Mouse (Mus musculus): Measurements from ENCODE around the gene Nodal. TPM values are rescaled to one million over a fixed set of nuclear protein-coding genes. Genes with fewer than 3 reads are reported as not detected.
A peak's percentile ranks its signal among the peaks of the same experiment; 100 is the strongest.

The Nodal gene
- polyA plus RNA-seq (2016; fragmentation: Nextera tagmentation; extraction: Ambion mirVana) = not detected in 2 replicates

- Histone ChIP-seq H3K36me3 (no peaks in the 10 kb centered on the region), H3K4me1 (replicated peaks) (peaks cover 25% of the 10 kb centered on the region), H3K4me2 (peak within 1 kb of the TSS; percentile 83), H3K27me3 (replicated peaks) (peaks cover 65% of the 10 kb centered on the region), H3K9ac (no peak within 1 kb of the TSS), H3K9me3 (replicated peaks) (no peaks in the 10 kb centered on the region; the same call in 1 of the 2 replicates), H3K4me3 (peak within 1 kb of the TSS; percentile 47), H3K27ac (ENCODE audit: poor library complexity, severe bottlenecking) (no peak within 1 kb of the TSS)
- 19% methylated on average over 9 of the region's 10 CpGs for WGBS
- no peak for ATAC-seq (ENCODE audit: insufficient number of reproducible peaks, low FRiP score)
Measured at GRCm38 (mm10) chr10:61417672-61418071, at the start of gene Nodal. Gene Nodal (plus strand): TSS chr10:61417972.

GRCm38 (mm10) chr10:61369755-61370154, 48.0 kb upstream of the Nodal start:
- H3K9me3 ChIP-seq (replicated peaks) = no peaks in the 10 kb centered on the region
- no peak overlapping the region for H3K4me3 ChIP-seq
- no peaks in the 10 kb centered on the region; the same call in 1 of the 2 replicates for H3K36me3 ChIP-seq
- peaks cover 68% of the 10 kb centered on the region for H3K4me1 ChIP-seq (replicated peaks)
- WGBS = 66% methylated on average over 5 of the region's 5 CpGs
- H3K4me2 ChIP-seq = no peak overlapping the region
- no peak for ATAC-seq (ENCODE audit: insufficient number of reproducible peaks, low FRiP score)
- H3K27me3 ChIP-seq (replicated peaks) = no peaks in the 10 kb centered on the region
- peak overlapping the region; percentile 40; the same call in 1 of the 2 replicates for H3K27ac ChIP-seq (ENCODE audit: poor library complexity, severe bottlenecking)
- H3K9ac ChIP-seq = no peak overlapping the region

- Histone ChIP-seq H3K4me3 (no peak overlapping the region), H3K27me3 (replicated peaks) (no peaks in the 10 kb centered on the region), H3K4me1 (replicated peaks) (peaks cover 74% of the 10 kb centered on the region), H3K9me3 (replicated peaks) (no peaks in the 10 kb centered on the region), H3K27ac (ENCODE audit: poor library complexity, severe bottlenecking) (peak overlapping the region; percentile 40), H3K36me3 (no peaks in the 10 kb centered on the region), H3K4me2 (no peak overlapping the region), H3K9ac (no peak overlapping the region)
- 59% methylated on average over 18 of the region's 18 CpGs for WGBS
- ATAC-seq (ENCODE audit: insufficient number of reproducible peaks, low FRiP score) = peak; percentile 34; the same call in 1 of the 2 replicates
Measured at GRCm38 (mm10) chr10:61370273-61370979, 47.3 kb upstream of the Nodal start.

GRCm38 (mm10) chr10:61371884-61372584, 45.7 kb upstream of the Nodal start:
- Histone ChIP-seq H3K4me2 (no peak overlapping the region), H3K9me3 (replicated peaks) (no peaks in the 10 kb centered on the region), H3K27ac (ENCODE audit: poor library complexity, severe bottlenecking) (no peak overlapping the region), H3K36me3 (no peaks in the 10 kb centered on the region), H3K4me3 (no peak overlapping the region), H3K4me1 (replicated peaks) (peaks cover 75% of the 10 kb centered on the region), H3K9ac (no peak overlapping the region), H3K27me3 (replicated peaks) (no peaks in the 10 kb centered on the region)
- WGBS = 79% methylated on average over 9 of the region's 9 CpGs
- ATAC-seq (ENCODE audit: insufficient number of reproducible peaks, low FRiP score) = no peak

GRCm38 (mm10) chr10:61372585-61372923, 45.2 kb upstream of the Nodal start:
- Histone ChIP-seq H3K4me3 (no peak overlapping the region), H3K27me3 (replicated peaks) (no peaks in the 10 kb centered on the region), H3K27ac (ENCODE audit: poor library complexity, severe bottlenecking) (no peak overlapping the region), H3K4me1 (replicated peaks) (peaks cover 74% of the 10 kb centered on the region), H3K9ac (no peak overlapping the region), H3K36me3 (0 out of 2 replicates have a peak, but pooled peaks cover 5% of the 10 kb centered on the region), H3K9me3 (replicated peaks) (no peaks in the 10 kb centered on the region), H3K4me2 (no peak overlapping the region)
- no peak for ATAC-seq (ENCODE audit: insufficient number of reproducible peaks, low FRiP score)
- 55% methylated on average over 4 of the region's 4 CpGs for WGBS

- ATAC-seq (ENCODE audit: insufficient number of reproducible peaks, low FRiP score) = peak; percentile 40; the same call in 1 of the 2 replicates
- Histone ChIP-seq H3K4me2 (peak overlapping the region; percentile 0; the same call in 1 of the 2 replicates), H3K27ac (ENCODE audit: poor library complexity, severe bottlenecking) (peak overlapping the region; percentile 0), H3K4me1 (replicated peaks) (peaks cover 87% of the 10 kb centered on the region), H3K9ac (no peak overlapping the region), H3K9me3 (replicated peaks) (no peaks in the 10 kb centered on the region), H3K36me3 (0 out of 2 replicates have a peak, but pooled peaks cover 9% of the 10 kb centered on the region), H3K27me3 (replicated peaks) (no peaks in the 10 kb centered on the region), H3K4me3 (no peak overlapping the region)
- 30% methylated on average over 4 of the region's 4 CpGs for WGBS
Measured at GRCm38 (mm10) chr10:61374076-61374475, 43.7 kb upstream of the Nodal start.

GRCm38 (mm10) chr10:61374771-61375481, 42.8 kb upstream of the Nodal start:
- peaks cover 89% of the 10 kb centered on the region for H3K4me1 ChIP-seq (replicated peaks)
- H3K27ac ChIP-seq (ENCODE audit: poor library complexity, severe bottlenecking) = peak overlapping the region; percentile 0
- H3K36me3 ChIP-seq = 0 out of 2 replicates have a peak, but pooled peaks cover 9% of the 10 kb centered on the region
- 0 out of 2 replicates have a peak overlapping the region, but pooled peaks have one; percentile 18 for H3K9ac ChIP-seq
- H3K27me3 ChIP-seq (replicated peaks) = no peaks in the 10 kb centered on the region
- 0 out of 2 replicates have a peak overlapping the region, but pooled peaks have one; percentile 0 for H3K4me2 ChIP-seq
- no peak overlapping the region for H3K4me3 ChIP-seq
- 70% methylated on average over 6 of the region's 6 CpGs for WGBS
- no peaks in the 10 kb centered on the region for H3K9me3 ChIP-seq (replicated peaks)
- no peak for ATAC-seq (ENCODE audit: insufficient number of reproducible peaks, low FRiP score)

- H3K4me3 ChIP-seq = no peak overlapping the region
- no peak for ATAC-seq (ENCODE audit: insufficient number of reproducible peaks, low FRiP score)
- no peak overlapping the region for H3K27ac ChIP-seq (ENCODE audit: poor library complexity, severe bottlenecking)
- no peaks in the 10 kb centered on the region for H3K9me3 ChIP-seq (replicated peaks)
- no peaks in the 10 kb centered on the region for H3K27me3 ChIP-seq (replicated peaks)
- H3K9ac ChIP-seq = no peak overlapping the region
- 0 out of 2 replicates have a peak, but pooled peaks cover 9% of the 10 kb centered on the region for H3K36me3 ChIP-seq
- H3K4me2 ChIP-seq = no peak overlapping the region
- 89% methylated on average over 5 of the region's 5 CpGs for whole genome bisulfite sequencing
- peaks cover 85% of the 10 kb centered on the region for H3K4me1 ChIP-seq (replicated peaks)
Measured at GRCm38 (mm10) chr10:61378050-61378449, 39.7 kb upstream of the Nodal start.

- no peak for ATAC-seq (ENCODE audit: insufficient number of reproducible peaks, low FRiP score)
- WGBS = 68% methylated on average over 5 of the region's 5 CpGs
- H3K27ac ChIP-seq (ENCODE audit: poor library complexity, severe bottlenecking) = no peak overlapping the region; the same call in 1 of the 2 replicates
Measured at GRCm38 (mm10) chr10:61378698-61379097, 39.1 kb upstream of the Nodal start.

GRCm38 (mm10) chr10:61379340-61380040, 38.3 kb upstream of the Nodal start:
- no peaks in the 10 kb centered on the region for H3K9me3 ChIP-seq (replicated peaks)
- H3K4me2 ChIP-seq = peak overlapping the region; percentile 94
- H3K4me3 ChIP-seq = peak overlapping the region; percentile 69
- no peak for ATAC-seq (ENCODE audit: insufficient number of reproducible peaks, low FRiP score)
- peak overlapping the region; percentile 44; the same call in 1 of the 2 replicates for H3K9ac ChIP-seq
- peak overlapping the region; percentile 91 for H3K27ac ChIP-seq (ENCODE audit: poor library complexity, severe bottlenecking)
- H3K27me3 ChIP-seq (replicated peaks) = no peaks in the 10 kb centered on the region
- 0 out of 2 replicates have a peak, but pooled peaks cover 9% of the 10 kb centered on the region for H3K36me3 ChIP-seq
- peaks cover 84% of the 10 kb centered on the region for H3K4me1 ChIP-seq (replicated peaks)
- WGBS = 80% methylated on average over 13 of the region's 13 CpGs

More at GRCm38 (mm10) chr10:61378698-61379097, 39.1 kb upstream of the Nodal start:
- peaks cover 84% of the 10 kb centered on the region for H3K4me1 ChIP-seq (replicated peaks)
- no peak overlapping the region for H3K4me3 ChIP-seq
- no peak overlapping the region for H3K9ac ChIP-seq
- no peaks in the 10 kb centered on the region for H3K27me3 ChIP-seq (replicated peaks)
- 0 out of 2 replicates have a peak, but pooled peaks cover 9% of the 10 kb centered on the region for H3K36me3 ChIP-seq
- H3K4me2 ChIP-seq = no peak overlapping the region
- no peaks in the 10 kb centered on the region for H3K9me3 ChIP-seq (replicated peaks)

Measured in heart, embryonic 12.5 days (tissue).